Mouse (Mus musculus) myocyte (in vitro differentiated cells): ENCODE measurements around the gene Atp1b1. TPM values are rescaled to one million over a fixed set of nuclear protein-coding genes. Genes with fewer than 3 reads are reported as not detected.

Experiments used
- H3K27me3 ChIP-seq: one replicate; pipeline ENCODE4 v1.6.1; 2011; ENCODE audit not compliant: control insufficient read depth, insufficient read depth, insufficient read length
- H3K36me3 ChIP-seq: one replicate; pipeline ENCODE4 v1.6.1; 2011; ENCODE audit not compliant: control insufficient read depth, insufficient read depth
- H3K4me2 ChIP-seq: one replicate; pipeline ENCODE4 v1.6.1; 2011; ENCODE audit warnings: low read depth, control low read depth
- H3K4me3 ChIP-seq: one replicate; pipeline ENCODE4 v1.5.1; 2011; ENCODE audit warnings: mild to moderate bottlenecking, control low read depth, moderate library complexity
- H3K79me2 ChIP-seq: one replicate; pipeline ENCODE4 v1.6.1; 2011; ENCODE audit not compliant: control insufficient read depth, insufficient read depth
- H3ac ChIP-seq: one replicate; pipeline ENCODE4 v1.6.1; 2011; ENCODE audit not compliant: control insufficient read depth, insufficient read length
- CEBPB ChIP-seq: IDR thresholded peaks from 2 replicates; pipeline ENCODE4 v1.6.1; 2011; ENCODE audit warnings: mild to moderate bottlenecking, moderate library complexity; ENCODE audit not compliant: poor library complexity, insufficient read depth, severe bottlenecking
- E2F4 ChIP-seq: IDR thresholded peaks from one replicate; pipeline ENCODE4 v1.6.1; 2011; ENCODE audit warnings: mild to moderate bottlenecking, control low read depth, moderate library complexity; ENCODE audit not compliant: insufficient read depth
- MAX ChIP-seq: IDR thresholded peaks from one replicate; pipeline ENCODE4 v1.6.1; 2011; ENCODE audit warnings: low read depth, mild to moderate bottlenecking, control low read depth
- MYOD1 ChIP-seq, 3 experiments: IDR thresholded peaks; one replicate each; pipeline ENCODE4 v1.6.1; 2011; ENCODE audit warnings: control low read depth in 2 of 3, low read depth in 2 of 3, mild to moderate bottlenecking in 2 of 3, moderate library complexity in 1 of 3; ENCODE audit not compliant: insufficient read length in 2 of 3, control insufficient read depth in 1 of 3
- MYOG ChIP-seq, 3 experiments: IDR thresholded peaks; one replicate each; pipeline ENCODE4 v1.6.1; 2011; ENCODE audit warnings: control low read depth in 2 of 3, low read depth in 2 of 3, mild to moderate bottlenecking in 2 of 3; ENCODE audit not compliant: insufficient read length in 2 of 3, control insufficient read depth in 1 of 3, insufficient read depth in 1 of 3
- POLR2A ChIP-seq: IDR thresholded peaks from one replicate; pipeline ENCODE4 v1.6.1; 2011; ENCODE audit warnings: low read depth, mild to moderate bottlenecking, control low read depth, moderate library complexity; ENCODE audit not compliant: insufficient read length
- POLR2AphosphoS2 ChIP-seq: IDR thresholded peaks from one replicate; pipeline ENCODE4 v1.6.1; 2011; ENCODE audit warnings: low read depth, control low read depth; ENCODE audit not compliant: insufficient read length
- REST ChIP-seq: IDR thresholded peaks from one replicate; pipeline ENCODE4 v1.6.1; 2011; ENCODE audit warnings: mild to moderate bottlenecking, control low read depth, moderate library complexity; ENCODE audit not compliant: insufficient read depth, insufficient read length
- SRF ChIP-seq: IDR thresholded peaks from one replicate; pipeline ENCODE4 v1.6.1; 2011; ENCODE audit warnings: low read depth; ENCODE audit not compliant: control insufficient read depth, insufficient read length
- TCF12 ChIP-seq: IDR thresholded peaks from one replicate; pipeline ENCODE4 v1.6.1; 2011; ENCODE audit warnings: mild to moderate bottlenecking, control low read depth; ENCODE audit not compliant: poor library complexity, insufficient read depth, severe bottlenecking
- TCF3 ChIP-seq: IDR thresholded peaks from one replicate; pipeline ENCODE4 v1.6.1; 2011; ENCODE audit warnings: low read depth, control low read depth; ENCODE audit not compliant: insufficient read length
- USF1 ChIP-seq: IDR thresholded peaks from one replicate; pipeline ENCODE4 v1.6.1; 2011; ENCODE audit warnings: low read depth, mild to moderate bottlenecking, control low read depth, moderate library complexity
- polyA plus RNA-seq: library from polyadenylated mRNA; unstranded; fragments of >200 nt; fragmentation: generic; extraction: Trizol; gene quantifications from one replicate; pipeline ENCODE4 v1.2.1, GENCODE M21; 2012; ENCODE audit warnings: missing spikeins

Gene Atp1b1
- polyA plus RNA-seq, 1 experiment, result 34.7 TPM

- no peaks in the 10 kb centered on the region for H3K27me3 ChIP-seq
- H3K4me3 ChIP-seq, result no peak overlapping the region
- H3ac ChIP-seq, result no peak overlapping the region
- TF ChIP-seq POLR2AphosphoS2, result no peak
- no peak for TF ChIP-seq MAX
- TF ChIP-seq MYOG (IDR thresholded peaks at IDR 0.05; ENCODE audit: control insufficient read depth in 1 of 3, insufficient read depth in 1 of 3, insufficient read length in 2 of 3, low read depth in 2 of 3), result no peak
- no peak for TF ChIP-seq MYOD1 (IDR thresholded peaks at IDR 0.05; ENCODE audit: control insufficient read depth in 1 of 3, insufficient read length in 2 of 3, low read depth in 2 of 3)
- TF ChIP-seq CEBPB, result no peak
- TF ChIP-seq TCF12, result no peak
- no peak for TF ChIP-seq E2F4
- no peak for TF ChIP-seq USF1
- H3K4me2 ChIP-seq, result no peak overlapping the region
- no peaks in the 10 kb centered on the region for H3K36me3 ChIP-seq
- no peaks in the 10 kb centered on the region for H3K79me2 ChIP-seq
These were observed 24.7 kb upstream of the Atp1b1 start for GRCm38 (mm10) chr1:164482833-164483232.

- TF ChIP-seq E2F4 (no peak), MAX (no peak)
These were observed 23.6 kb upstream of the Atp1b1 start for GRCm38 (mm10) chr1:164481645-164482354.

DNA sequence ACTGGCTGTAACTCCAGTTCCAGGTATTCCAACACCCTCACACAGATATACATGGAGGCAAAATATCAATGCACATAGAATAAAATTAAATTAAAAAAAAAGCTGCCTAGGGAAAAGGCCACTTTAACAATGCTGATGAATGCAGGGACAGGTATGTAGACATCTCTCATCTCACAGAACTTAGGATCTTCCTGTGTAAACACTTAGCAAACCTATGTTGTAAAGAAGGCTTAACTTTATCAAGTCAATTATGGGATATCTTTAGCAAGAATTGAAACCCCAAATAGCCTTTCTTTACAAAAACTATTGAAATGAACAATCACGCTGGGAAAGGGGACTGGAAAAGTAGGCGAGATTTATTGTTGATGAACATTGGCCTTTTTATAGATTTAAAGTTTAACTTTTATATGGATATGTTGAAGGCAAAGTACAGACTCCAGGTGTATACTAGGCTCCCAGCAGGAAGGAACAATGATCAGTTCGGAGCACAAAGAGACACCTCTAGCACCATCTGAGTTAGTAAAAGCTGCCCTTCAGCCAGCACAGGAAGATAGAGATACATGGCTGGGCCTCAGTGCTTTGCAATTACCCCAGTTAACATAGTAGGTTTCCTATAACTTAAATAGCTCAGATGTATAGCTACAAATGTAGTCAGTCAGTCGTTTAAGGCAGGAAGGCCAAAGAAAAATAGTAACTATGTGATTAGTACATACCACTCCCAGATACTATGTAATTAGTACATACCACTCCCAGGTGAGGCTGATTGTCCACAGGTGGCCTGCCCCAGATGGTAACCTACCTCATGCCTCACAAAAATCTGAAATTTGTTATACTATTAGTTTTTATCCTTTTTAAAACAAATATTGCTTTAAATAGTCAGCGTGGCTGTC, 22.8 kb upstream of the Atp1b1 start:
- Histone ChIP-seq H3K36me3 (no peaks in the 10 kb centered on the region), H3K4me2 (peak overlapping the region; percentile 19), H3K4me3 (no peak overlapping the region), H3K27me3 (no peaks in the 10 kb centered on the region), H3K79me2 (no peaks in the 10 kb centered on the region), H3ac (no peak overlapping the region)
- TF ChIP-seq MYOG (IDR thresholded peaks at IDR 0.05; ENCODE audit: control insufficient read depth in 1 of 3, insufficient read depth in 1 of 3, insufficient read length in 2 of 3, low read depth in 2 of 3) (no peak), TCF3 (no peak), E2F4 (no peak), REST (no peak), POLR2A (no peak)

More at GRCm38 (mm10) chr1:164481645-164482354, 23.6 kb upstream of the Atp1b1 start:
- H3K4me3 ChIP-seq, result no peak overlapping the region
- H3K27me3 ChIP-seq, result no peaks in the 10 kb centered on the region
- H3K79me2 ChIP-seq, result no peaks in the 10 kb centered on the region
- peak overlapping the region; percentile 19 for H3K4me2 ChIP-seq
- H3ac ChIP-seq, result no peak overlapping the region
- no peaks in the 10 kb centered on the region for H3K36me3 ChIP-seq

GRCm38 (mm10) chr1:164475895-164476294, 17.7 kb upstream of the Atp1b1 start:
- TF ChIP-seq CEBPB (no peak), MYOG (IDR thresholded peaks at IDR 0.05; ENCODE audit: control insufficient read depth in 1 of 3, insufficient read depth in 1 of 3, insufficient read length in 2 of 3, low read depth in 2 of 3) (no peak), SRF (no peak), E2F4 (no peak), POLR2AphosphoS2 (no peak), TCF3 (no peak), MAX (no peak)
- H3ac ChIP-seq, result no peak overlapping the region
- no peaks in the 10 kb centered on the region for H3K27me3 ChIP-seq
- H3K4me2 ChIP-seq, result no peak overlapping the region
- no peaks in the 10 kb centered on the region for H3K36me3 ChIP-seq
- no peaks in the 10 kb centered on the region for H3K79me2 ChIP-seq
- no peak overlapping the region for H3K4me3 ChIP-seq

DNA sequence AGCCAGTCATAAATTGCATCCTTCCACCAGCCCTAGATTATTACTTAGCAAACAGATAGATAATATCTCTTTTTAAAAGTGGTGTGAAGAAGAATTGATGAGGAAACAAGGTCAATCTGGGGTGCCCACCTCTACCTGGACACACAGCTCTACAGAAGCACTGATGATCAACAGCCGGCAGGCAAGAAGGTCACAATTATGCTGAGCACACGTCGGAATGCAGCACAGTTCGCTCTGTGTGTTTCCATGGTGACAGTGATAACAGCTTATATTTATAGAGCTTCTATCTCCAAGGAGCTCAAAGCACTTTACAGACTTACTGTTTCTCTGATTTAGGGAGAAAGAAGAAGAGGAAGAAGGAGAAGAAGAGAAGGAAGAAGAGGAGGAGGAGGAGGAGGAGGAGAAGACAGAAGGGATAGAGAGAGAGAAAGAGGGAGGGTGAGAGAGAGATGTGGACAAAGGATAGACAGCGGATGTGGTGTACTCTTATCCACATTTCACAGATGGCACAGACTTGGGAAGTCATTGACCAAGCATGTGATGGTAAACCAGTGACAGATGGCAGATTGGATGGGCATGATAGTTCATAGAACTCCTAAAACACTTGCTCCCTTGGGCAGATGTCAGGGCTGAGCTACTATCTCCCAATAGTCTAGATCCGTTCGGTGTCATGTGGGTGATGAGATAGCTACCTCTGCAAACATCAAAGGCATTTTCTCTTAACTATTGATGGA, 16.8 kb upstream of the Atp1b1 start:
- Histone ChIP-seq H3K4me2 (no peak overlapping the region), H3K4me3 (no peak overlapping the region), H3ac (no peak overlapping the region), H3K27me3 (no peaks in the 10 kb centered on the region), H3K79me2 (no peaks in the 10 kb centered on the region), H3K36me3 (no peaks in the 10 kb centered on the region)
- TF ChIP-seq POLR2A (no peak), USF1 (no peak), CEBPB (no peak), MYOD1 (IDR thresholded peaks at IDR 0.05; ENCODE audit: control insufficient read depth in 1 of 3, insufficient read length in 2 of 3, low read depth in 2 of 3) (peak in 2 of 3 experiments; percentile 48 to 81), SRF (no peak), TCF3 (peak; percentile 34), POLR2AphosphoS2 (no peak), REST (no peak), MYOG (IDR thresholded peaks at IDR 0.05; ENCODE audit: control insufficient read depth in 1 of 3, insufficient read depth in 1 of 3, insufficient read length in 2 of 3, low read depth in 2 of 3) (peak; percentile 23 to 64 (median 60)), E2F4 (no peak), MAX (no peak), TCF12 (peak; percentile 61)
